Mouse (Mus musculus) c-Kit-negative CD71-positive TER-119-positive erythroid progenitor cells, embryonic 14.5 days (primary cell): Measurements from ENCODE around the gene Slc7a8.

Experiments used
- DNase-seq: peaks from one replicate; pipeline ENCODE4 v3.0.0-alpha.2; 2013; ENCODE audit warnings: low read depth, low spot score

Slc7a8 gene

DNA sequence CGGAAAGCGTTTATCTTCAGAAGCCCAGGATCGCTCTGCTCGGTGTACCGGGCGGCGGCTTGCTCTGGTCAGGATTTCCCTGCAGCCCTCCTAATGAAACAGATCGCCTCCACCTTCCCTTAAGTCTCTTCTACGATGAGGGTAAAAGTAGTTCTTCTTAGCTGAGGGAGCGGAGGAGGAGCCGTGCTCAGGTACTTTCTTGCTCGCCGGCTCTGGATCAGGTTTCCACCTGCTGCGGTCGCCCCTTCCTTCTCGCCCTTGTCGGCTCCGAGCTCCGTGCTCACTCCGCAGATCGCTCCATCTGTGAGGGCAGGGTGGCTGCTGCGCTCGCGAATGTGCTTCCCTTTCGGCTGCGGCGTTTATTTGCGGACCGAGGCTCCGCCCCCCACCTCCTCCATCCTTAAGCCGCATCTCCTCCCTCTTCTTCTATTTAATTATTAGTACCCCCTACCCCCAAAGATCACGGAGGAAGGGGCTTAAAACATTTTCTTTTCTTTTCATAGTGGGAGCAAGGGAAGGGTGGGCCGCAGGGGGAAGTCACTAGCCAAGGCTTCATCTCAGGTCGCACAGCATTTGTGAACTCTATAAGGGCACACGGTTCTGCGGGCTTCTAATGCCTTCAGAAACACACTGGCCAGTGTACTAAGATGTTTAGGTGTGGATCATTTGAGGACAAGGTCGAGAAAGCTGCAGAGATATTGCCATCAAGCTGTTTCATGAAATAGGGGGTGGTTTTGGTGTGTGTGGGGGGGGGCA lies at the start of gene Slc7a8:
Slc7a8 (minus strand) TSS at position 337 of the 756 bp plus-strand sequence.
- no peak for DNase-seq

DNA sequence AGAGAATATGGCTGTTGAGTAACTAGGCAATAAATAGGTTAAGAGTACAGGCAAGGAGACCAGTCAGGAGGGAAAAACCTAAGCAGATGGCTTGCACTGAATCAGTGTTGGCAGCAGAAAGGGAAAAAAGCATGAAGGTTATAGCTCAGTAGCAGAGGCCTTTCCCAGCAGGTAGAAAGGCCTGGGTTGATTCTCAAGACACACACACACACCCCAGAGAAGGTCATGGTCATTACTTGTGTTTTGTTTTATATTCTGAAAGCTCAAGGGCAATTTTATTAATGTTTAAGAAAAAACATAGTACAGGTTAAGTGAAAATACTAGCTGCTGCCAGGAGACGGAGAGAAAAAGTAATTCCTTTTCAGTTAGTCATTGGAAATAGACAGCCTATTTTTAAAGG lies 42.0 kb upstream of the Slc7a8 start:
- DNase-seq: no peak

DNA sequence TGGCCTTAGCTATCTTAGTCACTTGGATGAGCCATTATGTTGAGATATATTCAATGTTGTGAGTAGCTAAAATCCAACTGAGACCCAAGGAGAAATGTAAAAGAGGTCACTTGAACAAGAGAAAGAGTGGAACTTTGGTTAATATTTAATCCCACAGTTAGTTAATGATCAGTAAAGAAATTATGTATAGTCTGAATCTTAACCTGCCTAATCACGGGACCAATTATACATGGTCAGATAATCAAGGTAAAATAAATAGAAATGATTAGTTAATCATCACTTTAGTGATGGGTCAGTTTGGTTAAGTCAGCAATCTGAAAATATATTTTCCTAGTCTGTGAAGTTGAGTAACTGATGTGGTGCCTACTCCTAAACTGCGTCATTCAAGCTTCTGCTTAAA lies 40.6 kb upstream of the Slc7a8 start:
- DNase-seq: no peak

DNA sequence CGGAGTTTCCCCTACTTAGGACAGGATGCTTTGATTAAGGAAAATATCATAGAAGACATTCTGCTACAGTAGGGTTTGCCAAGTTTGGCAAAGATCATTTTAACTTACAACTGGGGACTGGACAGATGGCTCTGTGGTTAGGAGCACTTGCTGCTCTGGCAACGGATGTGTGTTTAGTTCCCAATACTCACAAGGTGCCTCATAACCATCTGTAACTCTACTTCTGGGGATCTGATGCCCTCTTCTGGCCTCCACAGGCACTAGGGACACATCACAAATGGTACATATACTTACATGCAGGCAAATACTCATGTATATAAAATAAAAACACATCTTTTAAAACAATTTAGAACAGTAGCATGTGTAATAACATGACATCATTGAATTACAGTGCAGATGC lies 36.0 kb upstream of the Slc7a8 start:
- DNase-seq: no peak

DNA sequence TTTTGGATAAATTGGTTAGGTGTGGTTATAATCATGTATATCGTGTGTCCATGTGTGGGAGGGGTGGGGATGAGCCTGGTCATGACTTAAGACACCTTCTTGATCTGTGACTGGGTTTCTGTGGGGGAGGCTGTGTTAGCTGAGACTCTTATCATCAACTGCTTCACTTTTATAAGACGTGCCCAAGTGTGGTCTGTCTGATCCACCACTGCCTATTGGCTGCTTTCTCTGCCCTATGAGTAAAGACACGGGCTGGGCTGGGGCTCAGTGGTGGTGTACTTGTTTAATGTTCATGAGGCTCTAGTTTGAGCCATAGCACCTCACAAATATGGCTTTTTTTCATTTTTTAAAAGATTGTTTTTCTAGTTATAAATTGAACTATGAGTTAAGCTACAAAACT lies 34.0 kb upstream of the Slc7a8 start:
- DNase-seq: no peak

DNA sequence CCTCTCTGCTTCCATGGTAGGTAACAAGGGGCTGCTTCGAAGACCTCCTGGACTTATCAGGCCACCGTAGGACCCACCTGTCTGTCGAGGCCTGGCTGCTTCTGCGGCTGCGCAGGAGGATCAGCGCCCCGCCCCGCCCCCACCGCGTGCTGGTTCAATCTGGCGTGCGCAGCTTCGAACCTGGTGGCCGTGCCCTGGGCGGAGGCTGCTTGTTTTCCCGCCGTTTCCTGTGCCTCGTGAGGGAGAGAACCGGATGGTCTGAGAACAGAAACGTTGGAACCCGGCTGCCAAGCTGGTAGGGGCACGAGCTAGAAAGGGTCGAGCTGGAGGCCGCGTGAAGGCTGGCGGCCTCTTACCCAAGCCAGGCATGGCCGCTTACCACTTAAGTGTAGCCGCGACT lies 32.2 kb upstream of the Slc7a8 start, which contains the start of gene Rnf212b:
Rnf212b (plus strand) TSS at position 151 of the 400 bp plus-strand sequence.
- no peak for DNase-seq

DNA sequence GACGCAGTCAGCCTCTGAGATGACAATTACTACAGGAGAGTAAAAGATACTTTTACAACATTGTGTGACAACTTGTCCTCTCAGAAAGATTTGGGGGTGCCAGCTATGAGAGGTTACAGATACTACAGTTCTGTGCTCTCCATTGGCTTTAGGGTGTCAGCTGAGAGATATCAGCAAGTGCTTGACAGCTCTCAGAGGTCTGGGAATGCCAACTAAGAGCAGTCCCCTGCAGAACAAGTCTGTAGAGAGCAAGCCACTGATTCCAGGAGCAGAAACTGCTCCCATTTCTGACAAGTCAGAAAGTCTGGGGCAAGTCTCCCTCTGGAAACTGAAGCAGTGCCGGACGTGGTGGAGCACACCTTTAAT lies 27.9 kb upstream of the Slc7a8 start:
- no peak for DNase-seq

DNA sequence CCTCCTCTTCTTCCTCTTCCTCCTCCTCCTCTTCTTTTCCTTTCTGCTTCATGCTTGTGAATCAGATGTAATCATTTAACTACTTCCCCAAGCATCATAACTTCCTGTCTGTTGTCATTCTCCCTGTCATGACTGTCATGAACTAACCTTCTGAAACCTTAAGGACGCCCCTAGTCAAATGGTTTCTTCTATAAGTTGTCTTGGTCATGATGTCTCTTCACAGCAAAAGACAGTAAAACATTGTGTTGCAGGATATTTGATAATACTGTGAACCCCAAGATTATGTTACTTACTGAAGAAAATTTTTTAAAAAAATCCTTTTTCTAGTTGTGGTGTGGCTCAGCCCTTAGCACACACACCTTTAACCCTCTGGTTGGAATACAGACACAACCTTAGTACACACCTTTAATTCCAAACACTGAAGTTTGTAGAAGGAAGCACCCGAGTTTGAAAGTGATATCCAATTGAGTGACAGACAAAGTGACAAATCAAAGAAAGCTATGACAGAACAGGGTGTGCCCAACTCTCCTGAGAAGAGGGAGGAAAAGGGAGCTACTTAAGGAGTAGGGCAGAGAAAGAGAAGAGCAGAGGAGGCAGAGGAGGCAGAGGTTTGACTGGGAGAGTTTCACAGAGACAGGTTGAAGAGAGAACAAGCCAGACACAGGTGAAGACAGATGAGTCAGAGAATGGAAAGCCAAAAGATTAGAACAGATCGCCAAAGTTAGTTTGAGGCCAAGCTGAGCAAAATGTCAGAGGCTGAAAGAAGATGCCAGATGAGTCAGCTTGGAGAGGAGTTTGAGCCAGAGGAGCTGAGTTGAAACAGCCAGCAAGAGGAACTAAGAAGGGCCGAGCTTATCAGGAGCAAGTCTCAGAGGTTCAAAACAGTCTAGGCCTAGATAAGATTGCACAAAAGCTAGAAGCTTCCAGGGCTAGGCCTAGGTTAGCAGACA lies 27.2 kb upstream of the Slc7a8 start:
- no peak for DNase-seq

DNA sequence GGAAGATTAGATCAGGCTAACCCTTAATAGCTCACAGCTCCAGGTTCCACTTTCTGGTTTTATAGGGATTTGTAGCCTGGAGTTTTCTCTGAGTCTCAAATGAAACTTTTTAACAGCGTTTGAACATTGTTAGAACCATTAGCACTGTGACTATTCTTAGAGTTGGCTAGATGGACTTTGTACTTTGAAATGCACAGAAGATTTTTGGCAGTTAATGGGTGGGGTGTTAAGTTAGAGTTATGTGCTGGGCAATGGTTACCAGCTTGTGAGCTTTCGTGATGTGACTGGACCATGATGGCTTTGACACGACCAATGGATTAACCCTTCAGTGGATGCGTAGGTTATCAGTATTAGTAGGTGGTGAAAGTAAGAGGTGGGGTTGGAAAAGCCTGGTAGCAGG lies 24.4 kb upstream of the Slc7a8 start:
- DNase-seq: no peak

DNA sequence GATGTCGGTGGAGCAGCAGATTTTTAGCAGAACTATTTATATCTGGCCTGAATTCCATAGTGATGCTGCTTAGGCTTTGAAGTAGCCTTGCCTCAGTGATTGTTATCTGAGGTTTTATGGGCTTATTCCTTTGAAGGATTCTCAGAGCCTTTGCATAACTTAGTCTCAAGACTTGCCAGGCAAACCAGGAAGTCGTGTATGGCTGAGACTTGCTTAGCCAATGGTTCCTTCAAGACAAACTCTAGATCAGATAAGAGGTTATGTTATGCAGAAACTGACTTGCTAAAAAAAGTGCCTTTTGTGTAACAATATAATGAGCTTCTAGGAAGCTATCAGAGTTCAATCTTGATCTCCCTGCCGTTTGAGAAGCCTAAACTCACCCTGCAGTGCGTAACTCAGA lies 20.7 kb upstream of the Slc7a8 start:
- no peak for DNase-seq

DNA sequence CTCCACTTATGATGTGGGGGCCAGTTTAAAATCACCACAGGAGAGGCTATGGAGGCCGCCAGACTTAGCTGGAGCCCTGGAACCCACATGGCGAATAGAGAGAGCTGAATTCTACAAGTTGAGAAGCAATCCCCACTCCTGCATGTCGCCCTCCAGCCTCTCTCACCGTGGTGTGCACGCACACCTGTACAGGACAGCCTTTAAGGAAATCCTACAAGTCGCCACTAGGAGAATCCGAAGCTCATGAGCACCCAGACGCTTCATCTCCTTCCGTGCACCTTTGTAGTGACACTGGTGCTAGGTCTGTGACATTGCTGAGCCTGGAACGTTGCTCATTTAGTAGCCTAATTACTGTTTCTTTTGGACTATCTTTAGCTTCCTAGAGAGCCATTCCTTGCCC lies 17.9 kb upstream of the Slc7a8 start:
- no peak for DNase-seq

DNA sequence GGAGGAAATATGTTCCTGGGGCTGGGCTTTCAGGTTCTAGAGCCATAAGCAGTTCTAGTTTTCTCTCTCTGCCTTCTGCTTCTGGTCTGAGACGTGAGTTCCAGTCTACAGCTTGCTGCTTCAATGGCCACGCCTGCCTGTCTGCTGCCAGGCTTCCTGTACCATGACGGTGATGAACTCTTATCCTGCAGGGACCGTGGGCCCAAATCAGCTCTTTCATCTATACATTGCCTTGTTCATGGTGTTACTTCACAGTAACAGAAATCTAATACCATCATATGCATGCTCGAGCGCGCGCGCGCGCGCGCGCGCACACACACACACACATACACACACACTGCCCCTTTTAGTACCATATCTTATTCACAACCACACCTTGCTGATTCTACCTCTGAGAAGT lies 15.0 kb upstream of the Slc7a8 start:
- DNase-seq: no peak

DNA sequence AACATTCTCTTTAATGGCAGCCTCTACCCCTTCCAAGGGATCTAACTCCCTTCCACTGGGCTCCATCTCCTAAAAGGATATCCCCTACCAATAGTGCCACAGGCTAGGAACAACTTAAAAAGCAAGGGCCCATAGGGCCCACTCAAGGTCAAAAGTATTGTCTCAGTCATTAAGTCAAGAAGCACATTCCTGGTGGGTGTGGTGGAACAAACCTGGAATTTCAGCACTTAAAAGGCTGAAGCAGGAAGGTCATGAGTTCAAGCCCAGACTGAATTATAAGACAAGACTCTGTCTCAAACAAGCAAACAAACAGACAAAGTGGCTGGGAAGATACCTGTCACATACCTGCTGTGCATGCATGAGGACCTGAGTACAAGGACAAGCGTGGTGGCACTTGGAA lies 14.2 kb upstream of the Slc7a8 start:
- no peak for DNase-seq

DNA sequence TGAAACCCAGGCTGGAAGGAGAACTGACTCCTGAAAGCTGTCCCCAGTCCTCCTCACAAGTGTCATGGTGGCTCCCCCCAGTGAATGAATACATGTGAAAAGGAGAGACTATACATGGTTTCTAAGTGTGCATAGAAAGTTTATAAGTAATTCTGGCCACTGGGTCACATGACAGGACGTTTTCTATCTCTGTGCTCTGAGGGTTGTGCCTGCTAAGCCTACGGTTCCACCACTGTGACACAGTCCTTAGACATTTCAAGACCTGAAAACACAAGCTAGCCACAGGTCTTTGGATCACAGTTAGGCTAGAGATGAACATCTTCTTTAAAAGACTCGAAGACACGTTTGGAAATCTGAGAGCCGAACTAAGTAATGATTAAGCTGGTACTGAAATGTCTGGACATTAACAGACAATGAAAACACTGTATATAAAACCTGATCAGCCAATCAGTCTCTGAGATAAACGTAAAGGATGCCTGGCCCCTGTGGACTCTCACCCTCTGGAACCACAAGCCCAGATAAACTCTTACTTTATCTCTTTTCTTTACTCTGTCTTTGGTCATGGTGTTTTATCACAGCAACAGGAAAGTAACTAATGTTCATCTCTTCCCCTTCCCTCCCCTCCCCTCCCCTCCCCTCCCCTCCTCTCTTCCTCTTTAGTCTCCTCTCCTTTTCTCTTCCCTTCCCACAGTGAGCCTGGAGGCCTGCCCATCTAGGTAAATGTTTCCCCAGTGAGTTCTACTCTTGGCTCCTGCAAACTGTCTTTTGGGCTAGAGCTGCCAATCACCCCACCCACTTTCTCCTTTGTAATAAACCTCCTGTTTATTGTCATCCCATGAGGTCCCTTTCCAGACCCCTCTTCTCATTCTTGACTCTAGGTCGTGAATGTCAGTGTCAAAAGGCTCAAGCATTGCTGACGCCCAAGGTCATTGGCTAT lies 12.4 kb upstream of the Slc7a8 start:
- no peak for DNase-seq

DNA sequence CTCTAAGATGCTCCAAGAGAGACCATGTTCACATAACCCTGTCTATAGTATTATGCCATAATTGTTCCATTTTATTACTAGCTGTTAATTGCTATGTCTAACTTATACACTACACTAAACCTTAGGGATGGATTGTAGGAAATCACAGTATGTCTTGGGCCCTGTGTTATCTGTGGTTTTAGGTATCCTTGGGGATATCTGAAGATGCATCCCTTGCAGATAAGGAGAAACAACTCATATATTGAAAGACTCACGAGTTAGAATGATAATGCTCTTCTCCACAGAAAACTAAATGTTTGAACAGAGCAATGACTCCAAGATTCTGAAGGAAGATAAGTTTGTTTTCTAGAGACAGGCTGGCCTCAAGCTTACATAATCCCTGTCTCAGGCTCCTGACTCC lies 11.6 kb upstream of the Slc7a8 start:
- DNase-seq: no peak

DNA sequence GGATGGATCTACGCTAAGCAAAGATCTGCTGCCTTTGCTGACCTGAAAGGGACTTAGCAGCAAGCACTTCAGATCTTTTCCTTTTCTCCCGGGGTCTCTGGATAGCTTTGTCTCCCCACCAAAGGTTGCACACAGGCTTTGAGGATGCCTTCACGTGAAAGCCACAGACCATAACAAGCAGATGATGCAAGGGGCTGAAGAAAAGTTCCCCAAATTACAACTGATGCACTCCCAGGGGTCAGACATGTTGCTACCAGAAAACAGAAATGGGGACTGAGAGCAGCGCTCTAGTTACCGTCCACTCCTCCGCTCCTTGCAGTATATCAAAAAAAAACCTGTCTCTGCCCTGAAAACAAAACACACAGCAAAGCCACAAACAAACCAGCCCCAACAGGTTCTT lies 10.4 kb upstream of the Slc7a8 start:
- no peak for DNase-seq

DNA sequence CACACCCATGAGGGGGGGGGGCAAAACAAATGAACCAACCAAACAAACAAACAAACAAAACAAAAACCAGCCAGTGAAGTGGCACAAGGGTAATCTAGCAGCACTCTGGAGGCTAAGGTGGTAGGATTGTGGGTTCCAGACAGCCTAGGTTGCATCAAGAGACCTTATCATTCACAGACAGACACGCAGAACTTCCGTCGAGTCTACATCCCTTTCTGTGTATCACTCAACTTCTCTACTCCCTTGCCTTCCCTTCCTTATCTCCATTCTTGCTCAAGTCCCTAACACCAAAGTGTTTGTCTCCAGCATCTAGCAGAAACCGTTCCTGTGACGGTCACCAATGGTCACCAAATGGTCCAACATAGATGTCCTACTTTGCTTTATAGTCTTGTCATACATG lies 6.5 kb upstream of the Slc7a8 start:
- no peak for DNase-seq

DNA sequence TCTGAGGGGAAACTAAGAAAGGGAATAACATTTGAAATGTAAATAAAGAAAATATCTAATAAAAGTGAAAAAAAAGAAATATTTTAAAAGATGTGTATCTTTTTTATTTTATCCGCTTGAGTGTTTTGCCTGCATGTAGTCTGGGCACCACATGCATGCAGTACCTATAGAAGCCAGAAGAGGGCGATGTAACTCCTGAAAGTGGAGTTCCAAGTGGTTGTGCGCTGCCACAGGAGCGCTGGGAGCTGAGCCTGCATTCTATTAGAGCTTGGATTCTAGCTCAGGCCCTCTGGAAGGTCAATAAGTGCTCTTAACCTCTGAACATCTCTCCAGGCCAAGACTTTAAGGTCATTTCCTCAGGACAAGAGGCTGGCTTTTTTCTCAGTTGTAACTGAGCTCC lies 5.5 kb upstream of the Slc7a8 start:
- DNase-seq: no peak

DNA sequence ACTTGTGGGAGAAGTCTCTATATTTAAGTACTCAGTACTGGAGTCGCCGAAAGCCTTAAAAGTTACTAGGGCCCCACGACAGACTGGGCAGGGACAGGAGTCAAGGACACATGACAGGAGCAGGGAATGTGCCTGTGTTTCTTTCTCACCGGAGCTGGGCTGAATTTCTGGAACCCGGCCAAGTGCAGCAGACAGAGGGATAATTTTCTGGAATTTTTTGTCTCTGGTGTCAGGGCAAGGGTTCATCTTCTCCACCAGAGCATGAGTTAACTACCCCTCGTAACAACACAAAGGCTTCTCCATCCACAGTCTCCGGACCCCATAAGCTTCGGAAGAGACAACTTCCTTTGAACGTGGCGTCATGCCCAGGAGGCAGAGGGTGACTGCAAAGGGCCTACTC lies 4.7 kb upstream of the Slc7a8 start:
- DNase-seq: no peak

DNA sequence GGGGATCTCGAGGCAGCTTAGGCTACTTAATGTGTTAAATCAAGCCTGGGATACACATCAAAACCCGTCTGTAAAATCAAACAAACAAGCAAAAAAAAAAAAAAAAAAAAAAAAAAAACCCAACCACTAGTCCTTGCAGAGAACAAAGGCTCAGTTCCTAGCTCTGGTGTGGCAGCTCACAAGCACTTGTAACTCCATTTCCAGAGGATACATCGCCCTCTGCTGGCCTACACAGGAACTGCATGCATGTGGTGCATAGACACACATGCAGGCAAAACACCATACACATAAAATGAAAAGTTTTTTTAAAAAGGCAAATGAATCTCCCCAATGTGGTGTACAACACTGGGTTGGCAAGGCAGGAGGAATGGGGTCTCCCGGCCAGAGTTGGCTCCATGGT lies 4.2 kb upstream of the Slc7a8 start:
- DNase-seq: peak; percentile 64

DNA sequence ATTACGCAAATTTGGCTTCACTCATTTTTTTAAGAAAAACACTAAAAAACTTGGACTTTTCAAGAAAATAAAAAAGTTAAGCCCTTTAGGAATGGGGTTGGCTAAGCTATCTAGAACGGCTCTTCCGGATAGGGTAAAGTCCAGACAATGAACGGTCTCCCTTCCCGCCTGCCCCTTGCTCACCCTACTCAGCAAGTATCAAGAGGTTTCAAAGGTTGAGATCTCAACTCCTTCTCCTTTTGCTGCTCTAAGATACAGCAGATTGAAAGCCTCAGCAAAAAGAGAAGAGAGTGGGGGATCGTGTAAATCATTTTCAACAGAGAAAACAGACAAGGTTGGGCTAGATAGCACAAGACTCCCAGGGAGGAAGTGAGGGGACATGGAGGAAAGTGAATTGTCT lies 1.2 kb upstream of the Slc7a8 start:
- no peak for DNase-seq
